Mouse (Mus musculus) hindbrain, embryonic 11.5 days (tissue): ENCODE results near the gene Hnf4a. TPM values are rescaled to one million over a fixed set of nuclear protein-coding genes. Genes with fewer than 3 reads are reported as not detected.

Experiments
- ATAC-seq: fragments of 200-750 bp; cut with Nextera tagmentation; 2 replicates; pipeline ENCODE4 v1.8.0; 2017; ENCODE audit warnings: mild to moderate bottlenecking, moderate TSS enrichment, moderate library complexity; ENCODE audit not compliant: low FRiP score
- DNase-seq: peaks from one replicate; pipeline ENCODE4 v3.0.0-alpha.2; 2015; ENCODE audit warnings: low spot score
- H3K27ac ChIP-seq: fragments of 300-500 bp; sonication (generic); 2 replicates; pipeline ENCODE4 v1.5.1; 2014; ENCODE audit warnings: mild to moderate bottlenecking, low read depth, low read length
- H3K27me3 ChIP-seq: fragments of 300-500 bp; sonication (generic); 2 replicates; pipeline ENCODE4 v1.6.1; 2014; ENCODE audit warnings: mild to moderate bottlenecking, low read length, moderate library complexity, mixed read lengths; ENCODE audit not compliant: control insufficient read depth, insufficient read depth
- H3K36me3 ChIP-seq: fragments of 300-500 bp; sonication (generic); 2 replicates; pipeline ENCODE4 v1.6.1; 2014; ENCODE audit warnings: mild to moderate bottlenecking, low read length, moderate library complexity, mixed read lengths; ENCODE audit not compliant: control insufficient read depth, insufficient read depth
- H3K4me1 ChIP-seq: fragments of 300-500 bp; sonication (generic); replicated peaks from 2 replicates; pipeline ENCODE4 v1.6.1; 2014; ENCODE audit warnings: low read length, mixed read lengths; ENCODE audit not compliant: control insufficient read depth, insufficient read depth
- H3K4me2 ChIP-seq: fragments of 300-500 bp; sonication (generic); replicated peaks from 2 replicates; pipeline ENCODE4 v1.6.1; 2014; ENCODE audit warnings: mild to moderate bottlenecking, low read depth, low read length
- H3K4me3 ChIP-seq: fragments of 300-500 bp; sonication (generic); 2 replicates; pipeline ENCODE4 v1.5.1; 2014; ENCODE audit warnings: low read depth, low read length
- H3K9ac ChIP-seq: fragments of 300-500 bp; sonication (generic); 2 replicates; pipeline ENCODE4 v1.6.1; 2014; ENCODE audit warnings: low read depth, low read length
- H3K9me3 ChIP-seq: fragments of 300-500 bp; sonication (generic); 2 replicates; pipeline ENCODE4 v1.6.1; 2016; ENCODE audit warnings: low read length; ENCODE audit not compliant: control insufficient read depth
- WGBS: fragments of 180-500 bp; shearing (Covaris S2); extraction: QIAGEN DNeasy Blood & Tissue Kit; methylation state at CpG from one replicate; pipeline ENCODE4 v1.1.7; 2014; 5-methylcytosine and 5-hydroxymethylcytosine counted together
- polyA plus RNA-seq: library from polyadenylated mRNA; unstranded; fragments of >200 nt; fragmentation: Nextera tagmentation; extraction: Ambion mirVana; gene quantifications from 2 replicates; pipeline ENCODE4 v1.2.1, GENCODE M21; 2014

The Hnf4a gene
- polyA plus RNA-seq, 1 experiment from 2014 or later: not detected

DNA sequence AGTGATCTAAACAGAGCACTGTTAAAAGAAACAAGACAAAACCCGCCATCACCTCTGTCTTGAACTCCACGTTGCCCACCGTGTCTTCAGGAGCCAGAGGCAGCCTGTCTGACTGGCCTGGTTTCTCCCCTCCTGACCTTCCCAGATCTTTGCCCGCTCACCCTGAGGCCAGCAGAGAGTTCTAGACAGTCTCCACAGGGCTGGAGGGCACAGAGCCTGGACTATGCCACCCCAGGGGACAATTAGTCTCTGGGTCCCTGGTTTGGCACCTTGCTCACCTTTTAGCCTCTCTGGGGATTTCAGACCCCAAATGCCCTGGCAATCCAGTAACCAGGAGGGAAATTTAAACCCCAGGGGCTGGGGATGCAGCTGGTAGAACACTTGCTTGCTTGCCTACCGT is 30.8 kb downstream of the Hnf4a start:
- Histone ChIP-seq H3K4me2 (no peak overlapping the region), H3K27me3 (no peaks in the 10 kb centered on the region), H3K9ac (no peak overlapping the region), H3K27ac (no peak overlapping the region), H3K9me3 (no peaks in the 10 kb centered on the region), H3K4me3 (no peak overlapping the region), H3K4me1 (no peaks in the 10 kb centered on the region), H3K36me3 (no peaks in the 10 kb centered on the region)
- ATAC-seq (no peak), DNase-seq (no peak)
- 76% methylated on average over 5 of the region's 5 CpGs for WGBS

DNA sequence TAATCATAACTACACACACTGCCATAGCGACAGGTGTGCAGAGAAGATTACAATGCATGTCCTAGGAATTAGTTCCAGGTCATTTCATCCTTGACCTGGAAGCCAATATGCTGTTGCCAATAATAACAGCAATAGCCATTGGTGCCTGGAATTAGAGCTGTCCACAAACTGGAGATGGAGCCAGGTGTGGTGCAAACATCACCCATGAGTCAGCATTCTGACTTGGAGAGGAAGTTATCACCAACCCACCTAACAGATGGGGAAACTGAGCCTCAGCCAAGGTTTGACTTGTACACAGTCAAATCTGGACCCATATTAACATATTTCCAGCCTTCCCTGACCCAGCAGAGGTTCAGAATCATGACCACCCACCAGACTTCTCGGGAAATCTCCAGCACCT is 31.8 kb downstream of the Hnf4a start:
- H3K9me3 ChIP-seq: no peaks in the 10 kb centered on the region
- H3K4me3 ChIP-seq: no peak overlapping the region
- H3K9ac ChIP-seq: no peak overlapping the region
- H3K4me1 ChIP-seq: no peaks in the 10 kb centered on the region
- H3K4me2 ChIP-seq: no peak overlapping the region
- DNase-seq (no peak), ATAC-seq (no peak)
- no peak overlapping the region for H3K27ac ChIP-seq
- H3K27me3 ChIP-seq: no peaks in the 10 kb centered on the region
- 84% methylated on average over 2 of the region's 2 CpGs for WGBS
- H3K36me3 ChIP-seq: no peaks in the 10 kb centered on the region

DNA sequence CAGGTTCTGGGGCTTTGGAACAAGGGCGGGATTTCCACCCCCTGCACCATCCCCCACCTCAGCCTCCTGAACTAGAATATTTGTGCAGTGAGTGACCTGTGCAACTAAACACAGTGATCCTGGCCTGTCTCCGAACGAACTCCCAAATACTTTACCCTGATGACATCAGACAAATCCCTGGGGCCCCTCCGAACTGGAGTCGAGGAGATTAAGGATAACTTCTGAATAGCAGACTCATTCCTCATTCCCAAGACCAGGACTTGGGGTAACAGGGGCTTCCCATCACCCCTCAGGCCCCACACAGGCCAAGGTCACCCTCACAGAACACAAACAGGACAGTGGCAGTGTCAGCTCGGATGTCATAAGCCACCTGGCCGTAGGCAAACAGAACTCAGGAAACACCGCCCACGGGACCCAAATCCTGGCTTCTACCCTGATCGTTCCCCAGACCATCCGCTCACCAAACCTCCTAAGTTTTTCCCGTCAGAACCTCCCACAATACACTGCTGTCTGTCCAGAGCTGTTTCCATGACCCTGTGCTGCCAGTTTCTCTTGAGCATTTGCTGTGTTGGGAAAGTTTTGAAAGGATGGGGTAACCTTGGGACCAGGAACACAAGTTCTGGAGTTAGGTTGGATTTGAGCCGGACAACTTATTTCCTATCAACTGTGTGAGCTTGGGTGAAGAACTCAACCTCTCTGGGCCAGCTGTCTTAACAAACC is 32.9 kb downstream of the Hnf4a start:
- Histone ChIP-seq H3K9ac (no peak overlapping the region), H3K4me1 (no peaks in the 10 kb centered on the region), H3K36me3 (no peaks in the 10 kb centered on the region), H3K27ac (no peak overlapping the region), H3K4me3 (no peak overlapping the region), H3K4me2 (no peak overlapping the region), H3K27me3 (no peaks in the 10 kb centered on the region), H3K9me3 (no peaks in the 10 kb centered on the region)
- DNase-seq (no peak), ATAC-seq (no peak)
- WGBS: 82% methylated on average over 13 of the region's 13 CpGs

DNA sequence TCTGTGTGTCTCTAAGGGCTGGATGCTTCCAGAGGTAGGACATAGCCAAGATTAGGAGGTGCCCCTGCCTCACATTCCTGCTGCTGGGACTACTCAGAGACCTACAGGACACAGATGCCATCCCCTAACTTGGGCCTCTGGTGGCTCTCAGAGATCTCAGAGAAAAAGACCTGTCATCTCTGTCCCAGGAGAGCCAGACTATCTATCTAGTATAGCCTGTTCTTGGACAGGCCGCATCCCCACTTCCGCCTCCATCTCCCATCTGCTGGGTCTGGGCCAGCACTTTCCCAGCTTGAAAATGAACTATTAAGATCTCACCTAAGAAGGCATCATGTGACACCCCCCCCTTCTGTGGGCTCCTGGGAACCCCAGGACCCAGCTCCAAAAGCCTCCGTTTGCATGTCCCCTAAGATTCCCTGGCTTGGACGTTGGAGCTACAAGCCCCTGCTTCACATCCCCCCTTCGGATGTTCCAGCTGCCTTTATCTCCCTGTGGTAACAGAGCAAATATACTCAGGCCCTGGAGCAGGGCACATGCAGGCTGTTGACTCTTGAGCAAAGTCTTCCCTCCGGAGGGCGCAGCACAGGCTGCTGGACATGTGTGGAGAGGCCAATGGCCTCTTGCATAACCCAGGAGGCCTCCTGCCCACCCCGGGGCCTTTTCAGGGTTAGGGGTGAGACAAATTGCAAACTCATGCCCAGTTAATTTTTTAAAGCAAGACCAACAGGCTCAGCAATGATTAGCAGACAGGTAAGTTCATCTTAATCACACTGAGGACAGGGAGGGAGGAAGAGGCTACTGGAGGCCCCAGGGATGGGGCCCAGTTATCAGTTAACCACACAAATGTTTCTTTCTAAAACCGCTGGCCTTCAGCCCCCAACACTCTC is 33.9 kb downstream of the Hnf4a start:
- DNase-seq (no peak), ATAC-seq (no peak)
- WGBS: 80% methylated on average over 9 of the region's 9 CpGs
- Histone ChIP-seq H3K27me3 (no peaks in the 10 kb centered on the region), H3K36me3 (no peaks in the 10 kb centered on the region), H3K4me2 (no peak overlapping the region), H3K9ac (no peak overlapping the region), H3K4me1 (no peaks in the 10 kb centered on the region), H3K27ac (no peak overlapping the region), H3K4me3 (no peak overlapping the region), H3K9me3 (no peaks in the 10 kb centered on the region)

DNA sequence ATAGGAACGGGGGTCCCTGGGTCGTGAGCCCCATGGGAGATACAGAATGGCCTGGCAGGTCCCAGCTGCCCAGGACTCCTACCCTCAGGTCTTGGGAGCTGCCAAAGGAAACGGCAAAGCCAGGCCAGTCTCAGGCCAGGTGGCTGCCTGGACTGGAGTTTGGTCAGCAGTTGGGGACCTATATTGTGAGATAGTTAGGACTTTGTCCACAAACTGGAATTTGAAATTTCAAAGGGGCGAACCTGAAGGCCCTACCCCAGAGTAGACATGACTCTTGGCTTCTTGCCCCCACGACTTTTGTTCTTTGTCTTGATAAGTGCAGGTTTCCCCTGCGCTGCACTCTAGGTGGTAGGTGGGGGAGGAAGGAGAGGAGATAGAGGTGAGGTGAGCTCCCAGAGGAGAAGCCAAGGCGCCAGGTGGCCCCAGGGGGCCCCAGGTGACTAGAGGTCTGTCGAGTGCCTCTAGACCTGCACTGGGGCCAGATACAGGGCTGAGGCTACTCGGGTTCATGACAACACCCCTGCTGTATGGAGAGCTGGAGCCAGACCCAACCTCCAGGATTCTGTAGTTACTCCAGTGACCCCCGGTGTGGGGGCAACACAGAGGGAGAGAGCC is 35.1 kb downstream of the Hnf4a start:
- ATAC-seq (no peak), DNase-seq (no peak)
- Histone ChIP-seq H3K4me1 (no peaks in the 10 kb centered on the region), H3K4me2 (no peak overlapping the region), H3K27me3 (no peaks in the 10 kb centered on the region), H3K36me3 (no peaks in the 10 kb centered on the region), H3K9ac (no peak overlapping the region), H3K4me3 (no peak overlapping the region), H3K27ac (no peak overlapping the region), H3K9me3 (no peaks in the 10 kb centered on the region)
- 82% methylated on average over 10 of the region's 10 CpGs for WGBS

DNA sequence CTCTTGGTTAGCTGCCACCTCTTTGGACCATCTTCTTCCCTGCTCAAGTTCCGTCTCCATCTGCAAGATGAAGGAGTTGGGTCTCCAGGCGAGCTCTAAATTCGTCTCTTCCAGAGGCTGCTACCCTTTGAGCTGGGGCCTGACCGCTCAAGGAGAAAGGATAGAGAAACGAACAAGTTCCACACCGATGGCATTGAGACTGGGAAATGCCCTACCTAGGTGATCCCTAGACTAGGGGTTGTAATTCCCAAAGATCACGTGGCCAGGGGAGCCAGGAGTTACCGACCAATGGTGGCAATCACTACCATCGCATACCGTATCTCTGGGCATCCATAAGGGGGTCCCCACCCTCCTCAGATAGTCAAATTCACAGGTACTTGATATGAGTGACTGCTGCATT is 36.1 kb downstream of the Hnf4a start:
- 92% methylated on average over 10 of the region's 10 CpGs for WGBS
- no peak for DNase-seq

DNA sequence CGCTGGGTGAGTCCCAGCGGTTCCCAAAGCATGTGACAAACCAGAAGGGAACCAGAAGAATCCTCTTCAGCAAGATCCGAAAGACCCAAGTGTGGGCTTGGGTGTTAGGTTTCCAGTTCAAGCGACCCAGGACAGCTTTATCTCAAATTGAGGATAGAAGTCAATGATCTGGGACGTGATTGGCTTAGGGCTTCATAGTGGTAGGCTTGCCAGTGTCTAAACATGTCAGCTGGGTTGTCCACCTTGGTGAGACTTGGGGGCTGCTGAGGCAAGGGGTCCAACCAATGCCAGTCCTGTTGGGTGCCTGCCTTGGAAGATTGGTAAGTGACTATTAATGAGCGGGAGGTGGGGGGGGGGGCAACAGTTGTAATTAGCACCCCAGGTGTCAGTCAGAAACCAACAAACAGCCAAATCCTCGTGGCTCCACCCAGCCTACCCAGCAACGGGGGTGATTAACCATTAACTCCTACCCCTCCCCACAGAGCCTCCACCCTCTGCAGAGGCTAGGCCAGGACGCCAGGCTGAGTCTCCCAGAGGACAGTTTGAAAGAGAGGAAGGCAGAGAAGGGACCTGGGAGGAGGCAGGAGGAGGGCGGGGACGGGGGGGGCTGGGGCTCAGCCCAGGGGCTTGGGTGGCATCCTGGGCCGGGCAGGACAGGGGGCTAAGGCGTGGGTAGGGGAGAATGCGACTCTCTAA is 40.2 kb downstream of the Hnf4a start:
- 77% methylated on average over 12 of the region's 14 CpGs for WGBS
- H3K4me3 ChIP-seq: no peak overlapping the region

More for the DNA sequence above, 36.1 kb downstream of the Hnf4a start:
- Histone ChIP-seq H3K4me1 (no peaks in the 10 kb centered on the region), H3K4me3 (no peak overlapping the region), H3K4me2 (no peak overlapping the region), H3K36me3 (no peaks in the 10 kb centered on the region), H3K27me3 (no peaks in the 10 kb centered on the region), H3K9ac (no peak overlapping the region), H3K27ac (no peak overlapping the region), H3K9me3 (no peaks in the 10 kb centered on the region)
- no peak for ATAC-seq

DNA sequence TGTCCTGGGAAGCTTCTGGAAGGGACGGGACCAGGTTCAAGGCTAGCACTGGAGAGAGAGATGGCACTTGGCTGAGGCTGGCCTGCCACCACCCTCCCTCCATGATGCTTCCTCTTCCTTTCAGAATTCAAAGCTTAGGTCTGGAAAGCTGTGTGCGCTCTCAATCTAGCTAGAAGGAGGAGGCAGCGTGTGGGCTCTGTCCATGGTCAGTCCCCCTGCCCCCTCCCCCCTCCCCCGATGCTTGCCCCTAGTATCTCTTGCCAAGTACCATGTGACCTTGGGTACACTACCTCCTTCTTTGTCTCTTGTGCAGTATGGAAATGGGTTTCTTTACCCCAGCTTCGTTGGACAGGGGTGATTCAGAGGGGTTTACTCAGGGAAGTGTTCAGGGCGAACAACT is 42.2 kb downstream of the Hnf4a start:
- no peak for ATAC-seq
- WGBS: 81% methylated on average over 6 of the region's 6 CpGs
- H3K4me3 ChIP-seq: no peak overlapping the region

More for the DNA sequence above, 40.2 kb downstream of the Hnf4a start:
- no peak overlapping the region for H3K27ac ChIP-seq
- H3K4me2 ChIP-seq: no peak overlapping the region
- H3K27me3 ChIP-seq: no peaks in the 10 kb centered on the region
- DNase-seq (no peak), ATAC-seq (no peak)
- no peak overlapping the region for H3K9ac ChIP-seq
- no peaks in the 10 kb centered on the region for H3K36me3 ChIP-seq
- no peaks in the 10 kb centered on the region for H3K9me3 ChIP-seq
- no peaks in the 10 kb centered on the region for H3K4me1 ChIP-seq

More for the DNA sequence above, 42.2 kb downstream of the Hnf4a start:
- no peak overlapping the region for H3K4me2 ChIP-seq
- no peaks in the 10 kb centered on the region for H3K9me3 ChIP-seq
- H3K27me3 ChIP-seq: no peaks in the 10 kb centered on the region
- no peaks in the 10 kb centered on the region for H3K36me3 ChIP-seq
- no peak overlapping the region for H3K27ac ChIP-seq
- no peak overlapping the region for H3K9ac ChIP-seq
- DNase-seq: no peak
- no peaks in the 10 kb centered on the region for H3K4me1 ChIP-seq
